Mouse (Mus musculus) frontal cortex, adult 2 months (tissue): ENCODE measurements around the gene Sars2. TPM values are rescaled to one million over a fixed set of nuclear protein-coding genes. Genes with fewer than 3 reads are reported as not detected.
"Not testable (repeated sequence)": the region's sequence is repeated elsewhere in the genome, so short reads cannot be mapped to it uniquely, and the experiment has no call there.

ENCODE experiments used
- DNase-seq, 2 experiments: peaks; one replicate each; pipeline ENCODE4 v3.0.0; 2022; ENCODE audit warnings: low spot score in 1 of 2; ENCODE audit errors: extremely low spot score in 1 of 2
- polyA plus RNA-seq: library from polyadenylated mRNA; depleted of rRNA; stranded (reverse); fragments of >200 nt; gene quantifications from 2 replicates; pipeline ENCODE4 v1.2.3, GENCODE M21; 2012; rRNA removed

Gene Sars2
- 15.4 and 18.0 TPM in 2 replicates for polyA plus RNA-seq

DNA sequence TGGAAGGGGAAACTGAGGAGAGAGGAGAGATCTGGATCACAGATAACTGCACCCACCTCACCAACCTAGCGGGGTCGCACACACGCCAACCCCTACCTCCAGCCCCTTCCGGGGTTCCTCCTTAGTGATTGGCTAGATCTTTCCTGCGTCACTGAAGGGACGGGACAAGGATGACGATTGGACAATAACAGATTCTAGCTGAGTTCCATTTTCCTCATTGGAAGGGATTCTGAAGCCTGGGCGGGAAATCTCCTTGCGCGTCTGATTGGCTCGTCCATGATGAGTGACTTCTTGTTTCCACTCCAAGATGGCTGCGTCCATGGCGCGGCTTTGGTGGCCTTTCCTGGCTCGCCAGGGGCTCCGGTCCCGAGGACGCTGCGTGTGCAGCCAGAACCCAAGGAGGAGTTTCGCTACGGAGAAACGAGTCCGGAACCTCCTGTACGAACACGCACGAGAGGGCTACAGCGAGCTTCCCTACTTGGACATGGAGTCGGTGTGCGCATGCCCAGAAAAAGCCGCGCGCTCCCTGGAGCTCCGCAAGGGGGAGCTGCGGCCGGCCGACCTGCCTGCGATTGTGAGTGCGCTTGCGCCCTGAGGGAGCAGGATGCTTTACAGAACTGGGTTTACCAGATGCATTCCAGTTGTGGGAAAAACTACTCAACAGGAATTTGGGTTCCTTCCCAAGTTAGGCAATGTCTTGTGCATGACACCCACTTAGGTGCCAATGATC, at the start of gene Sars2, which contains the start of gene Mrps12:
Sars2 (plus strand) TSS at position 284 of the 730 bp plus-strand sequence.
Mrps12 (minus strand) TSS at position 112 of the 730 bp plus-strand sequence.
- DNase-seq, result peak; percentile 98

- peak in 1 of 2 experiments; percentile 54 for DNase-seq
These were observed 49.1 kb upstream of the Sars2 start, which contains the start of gene Fbxo27 for GRCm38 (mm10) chr7:28692545-28693320. Gene Fbxo27 (plus strand): TSS chr7:28692849.

DNA sequence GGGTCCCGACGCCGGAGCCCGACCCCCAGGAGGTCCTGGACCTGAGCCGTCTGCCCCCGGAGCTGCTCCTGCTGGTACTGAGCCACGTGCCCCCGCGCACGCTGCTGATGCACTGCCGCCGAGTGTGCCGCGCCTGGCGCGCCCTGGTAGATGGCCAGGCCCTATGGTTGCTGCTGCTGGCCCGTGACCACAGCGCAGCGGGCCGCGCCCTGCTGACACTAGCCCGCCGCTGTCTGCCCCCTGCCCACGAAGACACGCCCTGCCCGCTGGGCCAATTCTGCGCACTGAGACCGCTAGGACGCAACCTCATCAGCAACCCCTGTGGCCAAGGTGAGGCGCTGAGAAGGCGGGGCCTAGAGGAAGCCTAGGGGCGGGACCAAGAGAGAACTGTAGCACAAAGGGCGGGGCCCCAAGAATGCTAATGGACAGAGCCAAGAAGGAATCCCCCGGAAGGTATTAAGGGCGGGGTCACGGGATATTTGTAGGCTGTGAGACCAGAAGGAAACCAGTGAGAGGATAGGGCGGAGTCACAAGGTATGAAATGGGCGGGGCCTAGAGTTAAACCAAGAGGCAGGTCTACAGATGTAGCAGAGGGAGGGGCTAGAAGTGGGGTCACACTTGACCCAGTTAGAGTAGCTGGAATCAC, 48.3 kb upstream of the Sars2 start:
- peak; percentile 84 to 91 for DNase-seq

- no peak for DNase-seq
These were observed 47.4 kb upstream of the Sars2 start for GRCm38 (mm10) chr7:28694423-28694822.

- DNase-seq, result no peak
These were observed 46.8 kb upstream of the Sars2 start for GRCm38 (mm10) chr7:28694966-28695511.

DNA sequence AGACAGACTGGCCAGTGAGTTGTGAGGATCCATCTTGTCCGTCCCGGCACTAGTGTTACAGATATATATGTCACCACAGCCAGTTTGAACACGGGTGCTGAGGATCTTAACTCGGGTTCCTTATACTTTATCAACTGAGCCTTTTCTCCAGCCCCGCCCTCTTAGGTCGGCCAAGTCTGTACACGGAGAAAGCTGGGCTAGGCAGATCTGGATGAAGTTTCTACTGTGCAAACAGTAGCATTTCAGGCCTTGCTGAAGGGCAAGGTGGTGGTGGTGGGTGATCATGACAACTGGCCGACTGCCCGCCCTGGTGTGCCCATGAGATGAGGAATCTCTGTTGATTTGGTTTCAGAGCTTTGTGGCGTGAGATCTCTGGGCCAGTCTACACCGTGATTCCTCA, 44.5 kb upstream of the Sars2 start:
- no peak for DNase-seq

- DNase-seq, result no peak
These were observed 41.5 kb upstream of the Sars2 start for GRCm38 (mm10) chr7:28700269-28700668.

DNA sequence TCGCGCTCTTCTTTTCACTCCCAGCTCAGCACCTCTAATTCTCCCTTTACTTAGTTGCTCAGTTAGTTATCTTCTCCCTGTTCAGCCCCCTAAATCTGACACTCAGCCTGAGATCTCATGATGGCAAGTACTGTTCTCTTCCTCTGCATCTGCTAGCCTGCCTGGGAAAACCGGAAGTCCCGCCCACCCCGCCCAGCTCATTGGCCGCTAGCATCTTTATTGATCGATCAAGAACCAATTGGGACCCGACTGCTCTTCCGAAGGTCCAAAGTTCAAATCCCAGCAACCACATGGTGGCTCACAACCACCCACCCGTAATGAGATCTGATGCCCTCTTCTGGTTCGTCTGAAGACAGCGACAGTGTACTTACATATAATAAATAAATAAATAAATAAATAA, 40.5 kb upstream of the Sars2 start:
- not testable (repeated sequence) for DNase-seq

- no peak for DNase-seq
These were observed 39.1 kb upstream of the Sars2 start for GRCm38 (mm10) chr7:28702601-28703143.

- DNase-seq, result no peak
These were observed 32.3 kb upstream of the Sars2 start for GRCm38 (mm10) chr7:28709454-28709853.

DNA sequence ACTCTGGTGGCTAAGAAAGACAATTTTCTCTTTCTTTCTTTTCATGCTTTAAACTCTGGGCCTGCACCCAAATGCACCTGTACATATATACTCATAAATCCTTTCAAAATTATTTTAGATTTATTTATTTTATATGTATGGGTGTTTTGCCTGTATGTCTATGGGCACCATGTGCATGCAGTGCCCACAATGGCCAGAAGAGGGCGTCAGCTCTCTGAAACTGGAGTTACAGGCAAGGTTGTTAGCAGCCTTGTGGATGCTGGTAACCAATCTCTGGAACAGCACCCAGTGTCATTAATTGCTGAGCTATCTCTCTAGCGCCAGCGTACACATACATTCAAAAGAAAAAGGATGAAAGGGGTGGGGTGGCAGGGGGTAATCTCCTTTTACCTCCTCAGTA, 30.8 kb upstream of the Sars2 start:
- DNase-seq, result no peak

DNA sequence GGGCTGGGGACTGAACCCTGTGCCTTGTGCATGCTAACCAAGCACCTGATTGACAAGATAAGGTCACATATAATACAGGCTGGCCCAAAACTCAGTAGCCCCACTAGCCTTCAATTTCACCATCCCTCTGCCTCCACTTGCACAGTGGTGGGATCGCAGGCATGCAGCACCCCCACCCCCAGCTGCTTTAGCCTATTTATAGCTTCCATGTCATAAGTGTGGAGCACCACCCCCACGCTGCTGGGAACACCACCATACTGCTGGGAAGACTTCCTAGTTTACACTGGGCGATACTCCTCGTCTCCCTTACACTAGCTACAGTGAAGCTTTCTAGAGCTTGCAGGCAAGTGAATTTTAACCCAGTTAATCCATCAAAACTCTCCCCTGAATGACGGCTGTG, 27.1 kb upstream of the Sars2 start:
- peak; percentile 30 to 68 for DNase-seq

GRCm38 (mm10) chr7:28715598-28715997, 26.2 kb upstream of the Sars2 start:
- no peak for DNase-seq

- DNase-seq, result no peak
These were observed 25.1 kb upstream of the Sars2 start, which contains the start of gene Fbxo17 for GRCm38 (mm10) chr7:28716590-28717281. Gene Fbxo17 (plus strand): TSS chr7:28716804.

DNA sequence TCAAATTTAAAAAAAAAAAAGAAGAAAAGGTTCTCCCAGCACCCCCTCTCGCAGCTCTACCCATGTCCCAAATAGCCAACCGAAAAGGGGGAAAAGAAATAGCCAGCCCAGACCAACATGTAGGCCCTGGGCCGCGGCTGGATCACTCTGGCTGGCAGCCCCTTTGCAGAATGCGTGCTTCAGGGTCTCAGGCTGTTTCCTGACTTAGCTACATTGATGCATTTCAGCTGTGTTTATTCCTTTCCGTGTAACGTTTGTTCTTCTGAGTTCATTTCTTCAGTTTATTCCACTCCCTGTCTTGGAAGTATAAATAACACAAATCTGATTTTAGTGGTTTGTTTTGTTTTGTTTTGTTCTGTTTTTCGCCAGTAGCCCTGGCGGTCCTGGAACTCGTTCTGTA, 24.1 kb upstream of the Sars2 start:
- DNase-seq, result no peak

DNA sequence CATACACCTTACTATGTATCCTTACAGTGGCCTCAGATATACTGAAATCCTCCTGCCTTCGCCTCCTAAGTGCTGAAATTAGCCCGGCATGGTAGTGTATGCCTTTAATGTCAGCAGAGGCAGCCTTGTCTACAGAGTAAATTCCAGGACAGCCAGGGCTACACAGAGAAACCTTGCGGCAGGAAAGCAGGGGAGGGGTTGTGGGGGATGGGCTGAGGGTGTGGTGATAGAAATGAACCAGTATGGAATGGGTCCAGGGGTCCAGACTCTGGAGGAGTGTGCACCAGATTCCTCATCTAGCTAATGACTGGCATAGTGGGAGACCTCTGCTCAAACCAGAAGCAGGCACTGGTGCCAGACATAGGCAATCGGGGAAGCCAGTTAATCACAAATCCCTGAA, 22.6 kb upstream of the Sars2 start:
- no peak for DNase-seq

- no peak for DNase-seq
These were observed 22.1 kb upstream of the Sars2 start for GRCm38 (mm10) chr7:28719650-28720049.

DNA sequence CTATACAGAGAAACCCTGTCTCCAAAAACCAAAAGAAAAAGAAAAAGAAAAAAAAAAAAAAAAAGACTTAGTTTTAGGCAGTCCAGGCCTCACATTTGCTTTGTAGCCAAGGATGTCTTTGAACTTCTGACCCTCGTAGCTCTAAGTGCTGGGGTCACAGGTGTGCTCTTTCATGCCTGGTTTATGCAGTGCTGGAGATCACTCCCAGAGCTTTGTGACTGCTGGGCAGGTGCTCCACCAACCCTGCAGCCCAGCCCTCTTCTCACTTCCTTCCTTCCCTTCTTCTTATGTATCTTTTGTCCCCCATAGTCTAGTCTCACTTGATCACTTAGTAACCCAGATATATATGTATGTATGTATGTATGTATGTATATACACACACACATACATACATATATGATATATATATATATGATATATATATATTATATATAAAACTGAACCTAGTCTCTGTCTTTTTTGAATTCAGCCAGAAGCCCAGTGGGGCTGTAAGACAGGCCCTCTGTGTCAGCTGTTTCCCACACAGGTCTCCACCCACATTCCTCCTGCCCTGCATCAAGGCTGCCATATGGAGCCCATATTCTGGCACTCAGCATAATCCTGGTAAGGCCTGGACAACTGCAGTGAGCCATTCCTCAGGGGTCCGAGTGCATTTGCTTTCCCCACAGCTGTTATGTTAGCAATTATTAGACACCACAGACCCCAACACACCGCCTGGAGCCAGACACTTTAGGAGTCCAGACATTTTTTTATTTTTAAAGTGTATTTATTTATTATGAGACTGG, 20.8 kb upstream of the Sars2 start:
- DNase-seq, result no peak

DNA sequence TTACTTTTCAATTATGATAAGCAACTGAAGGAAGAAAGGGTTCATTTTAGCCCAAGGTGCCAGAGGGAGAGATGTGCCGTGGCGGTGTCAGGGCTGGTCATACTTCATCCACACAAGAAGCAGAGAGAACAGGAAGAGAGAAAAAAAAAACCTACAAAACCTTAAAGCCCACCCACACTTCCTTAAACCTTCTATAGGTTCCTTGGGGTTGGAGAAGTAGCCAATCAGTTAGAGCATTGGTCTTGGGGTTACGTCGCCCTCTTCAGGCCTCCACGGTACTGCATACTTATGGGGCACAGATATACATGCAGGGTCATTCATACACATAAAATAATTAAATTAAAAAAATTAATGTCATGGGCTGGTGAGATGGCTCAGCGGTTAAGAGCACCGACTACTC, 19.7 kb upstream of the Sars2 start:
- DNase-seq, result no peak
